Mouse (Mus musculus) CH12.LX (cell line): Measurements from ENCODE around the gene Them7. TPM values are rescaled to one million over a fixed set of nuclear protein-coding genes. Genes with fewer than 3 reads are reported as not detected.

Experiments used
- DNase-seq: peaks from one replicate; pipeline ENCODE4 v3.0.0-alpha.2; 2013; ENCODE audit errors: extremely low read depth
- H3K27ac ChIP-seq: 2 replicates; pipeline ENCODE4 v1.5.1; 2012; ENCODE audit warnings: low read depth, mild to moderate bottlenecking, control low read depth, moderate library complexity; ENCODE audit not compliant: insufficient read depth
- H3K27me3 ChIP-seq: replicated peaks from 2 replicates; pipeline ENCODE3; 2012; ENCODE audit warnings: inconsistent platforms
- H3K36me3 ChIP-seq, 2 experiments: replicated peaks in 1 of 2; 2 replicates each; pipeline versions ENCODE3 to v1.6.1; 2012; ENCODE audit warnings: inconsistent platforms in 1 of 2, low read length in 1 of 2, mild to moderate bottlenecking in 1 of 2, mixed read lengths in 1 of 2, moderate library complexity in 1 of 2; ENCODE audit not compliant: control insufficient read depth in 1 of 2, insufficient read depth in 1 of 2
- H3K4me1 ChIP-seq, 2 experiments: 2 replicates each; pipeline ENCODE4 v1.6.1; 2012; ENCODE audit warnings: inconsistent platforms in 1 of 2, moderate library complexity in 1 of 2; ENCODE audit not compliant: insufficient read depth in 2 of 2, control insufficient read depth in 1 of 2
- H3K4me2 ChIP-seq: 2 replicates; pipeline ENCODE4 v1.6.1; 2012; ENCODE audit warnings: low read depth, mild to moderate bottlenecking, control low read depth; ENCODE audit not compliant: poor library complexity, insufficient read depth, severe bottlenecking
- H3K4me3 ChIP-seq, 3 experiments: fragments of 150-350 bp in 1 of 3; sonication (generic) in 1 of 3; replicated peaks in 1 of 3; 2 replicates each; pipeline versions ENCODE3 to v1.5.1; 2011 to 2012; ENCODE audit warnings: low read depth in 2 of 3, low read length in 2 of 3, mild to moderate bottlenecking in 2 of 3, moderate library complexity in 2 of 3, control low read depth in 1 of 3, improper control_type of control experiment in 1 of 3, inconsistent platforms in 1 of 3, mixed read lengths in 1 of 3; ENCODE audit not compliant: poor library complexity in 1 of 3
- H3K79me2 ChIP-seq: replicated peaks from 2 replicates; pipeline ENCODE4 v1.6.1; 2012; ENCODE audit warnings: mild to moderate bottlenecking, moderate library complexity; ENCODE audit not compliant: control insufficient read depth, poor library complexity, insufficient read depth, severe bottlenecking; ENCODE audit errors: extremely low read depth
- H3K9ac ChIP-seq: 2 replicates; pipeline ENCODE4 v1.6.1; 2012; ENCODE audit warnings: low read depth, mild to moderate bottlenecking, control low read depth, moderate library complexity; ENCODE audit not compliant: insufficient read depth
- H3K9me3 ChIP-seq: replicated peaks from 2 replicates; pipeline ENCODE3; 2012; ENCODE audit warnings: low read length, inconsistent platforms, mixed read lengths
- BHLHE40 ChIP-seq: IDR thresholded peaks from 2 replicates; pipeline ENCODE4 v1.6.1; 2011; ENCODE audit warnings: mild to moderate bottlenecking, low read depth, low read length, improper control_type of control experiment
- CHD1 ChIP-seq: IDR thresholded peaks from 2 replicates; pipeline ENCODE4 v1.6.1; 2012; ENCODE audit warnings: low read depth, low read length, improper control_type of control experiment, inconsistent platforms
- CHD2 ChIP-seq: IDR thresholded peaks from 2 replicates; pipeline ENCODE4 v1.6.1; 2011; ENCODE audit warnings: low read length, improper control_type of control experiment
- CTCF ChIP-seq, 2 experiments: IDR thresholded peaks in 1 of 2; conservative IDR thresholded peaks in 1 of 2; 2 replicates each; pipeline ENCODE4 v1.5.1; 2011 to 2012; ENCODE audit warnings: low read depth in 2 of 2, low read length in 2 of 2, improper control_type of control experiment in 1 of 2, inconsistent platforms in 1 of 2, mild to moderate bottlenecking in 1 of 2, moderate library complexity in 1 of 2
- E2F4 ChIP-seq: IDR thresholded peaks from 2 replicates; pipeline ENCODE4 v1.6.1; 2011; ENCODE audit warnings: low read depth, low read length, improper control_type of control experiment; ENCODE audit not compliant: insufficient replicate concordance
- EP300 ChIP-seq: IDR thresholded peaks from 2 replicates; pipeline ENCODE4 v1.6.1; 2011; ENCODE audit warnings: low read length, improper control_type of control experiment
- ETS1 ChIP-seq: conservative IDR thresholded peaks from 2 replicates; pipeline ENCODE4 v1.6.1; 2012; ENCODE audit warnings: low read depth, mild to moderate bottlenecking, inconsistent platforms, low read length, improper control_type of control experiment, moderate library complexity
- GABPA ChIP-seq: IDR thresholded peaks from 2 replicates; pipeline ENCODE4 v1.6.1; 2012; ENCODE audit warnings: low read depth, low read length, improper control_type of control experiment, inconsistent platforms; ENCODE audit not compliant: insufficient replicate concordance
- IRF4 ChIP-seq: IDR thresholded peaks from 2 replicates; pipeline ENCODE4 v1.6.1; 2014; ENCODE audit warnings: low read depth, mild to moderate bottlenecking, inconsistent platforms, low read length, improper control_type of control experiment
- JUN ChIP-seq: IDR thresholded peaks from 2 replicates; pipeline ENCODE4 v1.6.1; 2011; ENCODE audit warnings: low read depth, mild to moderate bottlenecking, low read length, improper control_type of control experiment, moderate library complexity; ENCODE audit not compliant: insufficient read depth
- JUND ChIP-seq: conservative IDR thresholded peaks from 2 replicates; pipeline ENCODE4 v1.6.1; 2011; ENCODE audit warnings: low read depth, low read length, improper control_type of control experiment
- KAT2A ChIP-seq: IDR thresholded peaks from 2 replicates; pipeline ENCODE4 v1.6.1; 2012; ENCODE audit warnings: low read length, improper control_type of control experiment, inconsistent platforms; ENCODE audit not compliant: insufficient replicate concordance
- MEF2A ChIP-seq: IDR thresholded peaks from 2 replicates; pipeline ENCODE4 v1.6.1; 2014; ENCODE audit warnings: low read depth, mild to moderate bottlenecking, inconsistent platforms, low read length, improper control_type of control experiment, borderline replicate concordance
- PAX5 ChIP-seq: IDR thresholded peaks from 2 replicates; pipeline ENCODE4 v1.6.1; 2012; ENCODE audit warnings: low read length, inconsistent platforms, mixed read lengths
- POLR2AphosphoS2 ChIP-seq: IDR thresholded peaks from 2 replicates; pipeline ENCODE4 v1.6.1; 2011; ENCODE audit warnings: low read depth, low read length, improper control_type of control experiment
- RAD21 ChIP-seq: IDR thresholded peaks from 2 replicates; pipeline ENCODE4 v1.6.1; 2011; ENCODE audit warnings: low read depth, mild to moderate bottlenecking, low read length, improper control_type of control experiment, moderate library complexity
- RCOR1 ChIP-seq: conservative IDR thresholded peaks from 2 replicates; pipeline ENCODE4 v1.6.1; 2012; ENCODE audit warnings: low read depth, mild to moderate bottlenecking, inconsistent platforms, low read length, improper control_type of control experiment
- SIN3A ChIP-seq: IDR thresholded peaks from 2 replicates; pipeline ENCODE4 v1.6.1; 2012; ENCODE audit warnings: low read length, improper control_type of control experiment, inconsistent platforms
- SMC3 ChIP-seq: IDR thresholded peaks from 2 replicates; pipeline ENCODE4 v1.6.1; 2011; ENCODE audit warnings: low read depth, low read length, improper control_type of control experiment
- TCF12 ChIP-seq: IDR thresholded peaks from 2 replicates; pipeline ENCODE4 v1.6.1; 2014; ENCODE audit warnings: low read depth, mild to moderate bottlenecking, inconsistent platforms, low read length, improper control_type of control experiment
- USF2 ChIP-seq: conservative IDR thresholded peaks from 2 replicates; pipeline ENCODE4 v1.6.1; 2011; ENCODE audit warnings: low read depth, low read length, improper control_type of control experiment
- ZKSCAN1 ChIP-seq: IDR thresholded peaks from 2 replicates; pipeline ENCODE4 v1.6.1; 2012; ENCODE audit warnings: low read depth, inconsistent platforms, low read length, improper control_type of control experiment, borderline replicate concordance
- dilution Hi-C: fragments of 300-500 bp; cut with MboI; formaldehyde crosslinking; loops from 2 replicates; pipeline ENCODE4 v1.14.3; 2020; ENCODE audit warnings: low sequenced_read_pairs; ENCODE audit not compliant: extremely low pct_unique_long_range_greater_than_20kb, extremely low pct_ligation_motif_present
- in situ Hi-C: fragments of 300-500 bp; cut with MboI; formaldehyde crosslinking; loops from 3 replicates; pipeline ENCODE4 v1.14.3; 2019; ENCODE audit warnings: low sequenced_read_pairs, low pct_ligation_motif_present, low pct_unique_long_range_greater_than_20kb, mixed read lengths
- polyA plus RNA-seq: library from polyadenylated mRNA; unstranded; fragments of >175 nt; gene quantifications from 2 replicates; pipeline ENCODE4 v1.2.1, GENCODE M21; 2012; ENCODE audit warnings: low read depth; ENCODE audit not compliant: insufficient read length
- total RNA-seq, 2 experiments: library from RNA; depleted of rRNA; stranded (reverse); fragments of 300-350 nt in 1 of 2; fragments of >200 nt in 1 of 2; gene quantifications; 2 replicates each; pipeline ENCODE4 v1.2.3; 2012 to 2014

Them7 gene
- total and polyA plus RNA-seq, 3 experiments: not detected

DNA sequence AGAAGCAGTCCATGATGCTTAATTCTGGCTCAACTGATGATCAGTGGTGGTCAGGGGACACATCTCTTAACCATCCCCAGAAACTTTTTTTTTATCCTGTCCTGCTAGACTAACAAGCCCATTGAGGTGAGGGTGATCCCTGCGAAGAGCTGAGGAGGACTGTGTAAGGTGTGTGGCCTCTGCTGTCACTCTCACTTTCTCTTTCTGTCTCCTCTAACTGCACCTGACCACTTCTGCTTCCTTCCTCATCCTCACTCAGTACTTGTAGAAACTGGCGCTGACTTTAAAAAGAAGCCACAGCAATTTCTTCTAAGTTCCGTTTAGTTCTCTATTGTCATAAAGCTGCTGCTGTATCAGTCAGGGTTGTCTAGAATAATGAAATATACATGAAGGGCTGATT, 39.0 kb upstream of the Them7 start:
- dilution Hi-C loops: no loop called here
- DNase-seq: peak; percentile 9
- Histone ChIP-seq H3K27me3 (no peaks in the 10 kb centered on the region), H3K36me3 (no peaks in the 10 kb centered on the region), H3K27ac (no peak overlapping the region), H3K79me2 (no peaks in the 10 kb centered on the region), H3K4me1 (peaks cover 2 to 20% of the 10 kb centered on the region in 2 experiments; a peak in 3 of 4 replicates), H3K4me3 (no peak overlapping the region), H3K9ac (no peak overlapping the region), H3K4me2 (no peak overlapping the region), H3K9me3 (no peaks in the 10 kb centered on the region)
- in situ Hi-C loops: no loop called here
- TF ChIP-seq EP300 (peak; percentile 19; the same call in 1 of the 2 replicates), RAD21 (no peak), CHD2 (no peak), IRF4 (0 out of 2 replicates have a peak, but pooled peaks have one; percentile 16), USF2 (no peak), ZKSCAN1 (no peak), E2F4 (no peak), BHLHE40 (peak; percentile 74), ETS1 (0 out of 2 replicates have a peak, but pooled peaks have one; percentile 18)

DNA sequence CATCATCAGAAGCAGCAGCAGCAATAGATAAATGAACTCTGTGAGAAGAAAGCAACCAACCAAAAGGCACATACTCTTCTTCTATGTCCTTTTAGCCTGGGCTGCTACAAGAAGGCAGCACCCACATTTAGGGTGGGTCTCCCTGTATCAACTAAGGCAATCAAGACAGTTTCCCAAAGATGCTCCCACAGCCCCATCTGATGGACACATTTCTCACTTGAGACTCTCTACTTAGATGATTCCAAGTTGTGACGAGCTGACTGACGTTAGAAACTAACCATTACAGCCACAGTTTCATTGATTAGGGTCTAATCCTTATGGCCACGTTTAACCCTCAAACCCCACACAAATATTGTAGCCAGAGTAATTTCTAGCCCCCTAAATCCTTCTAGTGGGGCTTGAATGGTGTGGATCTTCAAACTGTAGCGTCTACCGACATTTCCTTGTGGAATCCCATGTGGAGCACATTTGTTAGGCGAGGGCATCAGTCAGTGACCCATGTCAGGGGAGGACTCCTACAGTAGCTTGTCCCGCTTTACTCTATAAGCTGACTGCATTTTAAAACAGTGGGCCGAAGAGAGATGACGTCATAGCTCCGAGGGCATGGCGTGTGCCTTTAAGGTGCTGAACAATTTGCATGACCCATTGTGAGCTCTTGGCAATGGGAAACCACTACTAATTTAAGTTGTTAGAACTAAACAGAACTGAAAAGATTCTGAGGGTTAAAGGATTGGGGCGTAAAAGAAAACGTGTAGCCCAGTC, 38.2 kb upstream of the Them7 start:
- H3K27ac ChIP-seq: no peak overlapping the region
- H3K79me2 ChIP-seq: no peaks in the 10 kb centered on the region
- H3K4me3 ChIP-seq: peak overlapping the region in 2 of 3 experiments; percentile 10 to 42
- H3K9me3 ChIP-seq: no peaks in the 10 kb centered on the region
- H3K4me1 ChIP-seq: peaks cover 2 to 20% of the 10 kb centered on the region in 2 experiments; a peak in 3 of 4 replicates
- dilution Hi-C loops: no loop called here
- no peaks in the 10 kb centered on the region for H3K36me3 ChIP-seq
- in situ Hi-C loops: no loop called here
- no peak overlapping the region for H3K9ac ChIP-seq
- H3K27me3 ChIP-seq: no peaks in the 10 kb centered on the region
- H3K4me2 ChIP-seq: peak overlapping the region; percentile 72
- TF ChIP-seq MEF2A: no peak
- no peak for TF ChIP-seq CHD1
- peak in 1 of 2 experiments; percentile 58; a peak in 2 of 4 replicates for TF ChIP-seq CTCF (conservative IDR thresholded peaks at IDR 0.05 in 1 of 2, IDR thresholded peaks at IDR 0.05 in 1 of 2; ENCODE audit: low read depth in 2 of 2, low read length in 2 of 2)
- peak; percentile 56 for TF ChIP-seq JUN
- TF ChIP-seq SIN3A: no peak
- TF ChIP-seq POLR2AphosphoS2: no peak
- TF ChIP-seq PAX5: no peak
- no peak for TF ChIP-seq KAT2A
- TF ChIP-seq RAD21: peak; percentile 60
- peak; percentile 23; the same call in 1 of the 2 replicates for TF ChIP-seq SMC3
- no peak for TF ChIP-seq TCF12
- TF ChIP-seq JUND: peak; percentile 68; the same call in 1 of the 2 replicates
- TF ChIP-seq GABPA: no peak
- TF ChIP-seq RCOR1: no peak
- peak; percentile 12 for DNase-seq
